Comparison of ENCODE assay signal across 10 mouse cellular contexts in the genomic region with DNA sequence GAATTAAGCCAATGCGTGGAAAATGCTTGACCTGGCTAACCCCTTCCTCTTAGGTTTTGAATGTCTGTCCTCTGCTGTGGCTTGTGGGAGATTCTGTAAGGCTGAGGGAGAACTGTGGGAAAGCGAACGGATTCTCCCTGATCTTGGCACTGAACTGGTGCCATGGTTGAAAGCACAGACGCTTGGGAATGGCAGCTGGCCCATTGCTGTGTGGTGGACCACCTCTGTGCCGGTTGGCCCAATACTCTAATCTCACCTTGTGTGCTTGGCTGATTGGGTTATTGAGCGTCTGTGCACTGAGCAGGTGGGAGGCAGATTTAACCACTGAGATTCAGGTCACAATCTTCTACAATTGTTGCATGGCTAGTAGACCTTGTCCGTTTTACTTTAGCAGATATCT. TPM values are rescaled to one million over a fixed set of nuclear protein-coding genes. Genes with fewer than 3 reads are reported as not detected.
"Had no signal": no experiment of that assay in that cellular context is flagged by ENCODE, and none has a peak within 500 bp of the region (broad histone marks: within the 10 kb centered on the region; RNA-seq: fewer than 3 reads in every experiment).

No protein-coding gene starts in this region.

- DNase-seq: kidney, postnatal 4 days; liver; liver, embryonic 13.5 days; liver, postnatal 0 days; retina, postnatal 1 day; right cerebral cortex, postnatal 4 days; spleen, adult 18-20 months; thymus, adult 18-20 months; thymus, postnatal 14 days had no signal

RNA-seq across cellular contexts. Expression of a gene that starts 18.4 kb away (rescaled TPM):
- total RNA-seq: megakaryocyte-erythroid progenitor cell, adult 5-6 weeks had no signal
